Mouse (Mus musculus) thymus, adult 18-20 months (tissue): ENCODE data around the gene Ppp3cb.
"Not testable (repeated sequence)": the region's sequence is repeated elsewhere in the genome, so short reads cannot be mapped to it uniquely, and the experiment has no call there.

ENCODE experiments used
- DNase-seq, 2 experiments: peaks; one replicate each; pipeline ENCODE4 v3.0.0; 2022; ENCODE audit warnings: mixed read lengths in 2 of 2

The Ppp3cb gene

GRCm38 (mm10) chr14:20546415-20546814, at the start of gene Ppp3cb:
TSS of gene Ppp3cb (minus strand) at chr14:20546573.
- DNase-seq: peak; percentile 59 to 74

- DNase-seq: no peak
Observed at GRCm38 (mm10) chr14:20595781-20596180, 49.4 kb upstream of the Ppp3cb start.

DNA sequence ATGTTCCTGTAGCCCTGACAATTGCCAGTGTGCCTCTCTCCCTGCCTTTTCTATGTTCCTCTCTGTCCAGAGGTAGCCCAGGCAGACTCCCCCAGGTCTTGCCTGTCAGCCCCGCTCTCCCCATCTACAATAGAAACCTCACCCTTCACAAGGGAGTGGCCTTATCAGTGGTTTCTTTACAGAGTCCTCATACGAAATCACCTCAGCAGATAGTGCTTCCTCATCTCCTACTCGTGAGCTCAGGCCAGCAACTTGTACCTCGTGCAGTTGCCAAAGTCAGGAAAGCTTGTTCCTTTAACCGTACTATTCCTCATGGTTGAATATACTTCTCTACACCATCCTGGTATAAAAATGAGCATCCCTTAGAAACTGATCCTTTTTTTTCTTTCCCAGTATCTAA, 41.1 kb upstream of the Ppp3cb start:
- DNase-seq: no peak

- no peak for DNase-seq
Observed at GRCm38 (mm10) chr14:20578822-20579407, 32.5 kb upstream of the Ppp3cb start.

GRCm38 (mm10) chr14:20576179-20576578, 29.8 kb upstream of the Ppp3cb start:
- peak; percentile 23 to 38 for DNase-seq

- not testable (repeated sequence) for DNase-seq
Observed at GRCm38 (mm10) chr14:20573196-20573595, 26.8 kb upstream of the Ppp3cb start.

GRCm38 (mm10) chr14:20565256-20566021, 19.1 kb upstream of the Ppp3cb start:
- no peak for DNase-seq

- DNase-seq: no peak
Observed at GRCm38 (mm10) chr14:20564692-20565091, 18.3 kb upstream of the Ppp3cb start.

GRCm38 (mm10) chr14:20561897-20562296, 15.5 kb upstream of the Ppp3cb start:
- no peak for DNase-seq

DNA sequence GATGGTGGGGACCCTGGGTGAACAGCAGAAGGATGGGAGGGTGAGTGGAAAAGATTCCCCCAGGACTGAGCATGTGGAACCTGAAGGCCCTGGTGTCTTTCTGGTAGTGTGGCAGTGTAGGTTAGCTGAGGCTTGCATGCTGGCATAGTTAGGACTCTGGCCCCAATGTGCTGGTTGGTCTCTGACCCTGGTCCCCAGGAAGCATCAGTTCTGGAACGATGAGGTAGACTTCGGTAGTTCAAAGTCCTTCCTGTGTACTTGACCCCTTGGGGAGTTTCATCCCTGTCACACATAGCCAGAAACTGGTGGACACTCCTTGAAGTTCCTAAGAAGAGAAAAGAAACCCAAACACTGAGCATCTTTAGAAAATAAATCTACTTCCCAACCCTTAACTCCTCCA, 3.8 kb upstream of the Ppp3cb start:
- no peak for DNase-seq

DNA sequence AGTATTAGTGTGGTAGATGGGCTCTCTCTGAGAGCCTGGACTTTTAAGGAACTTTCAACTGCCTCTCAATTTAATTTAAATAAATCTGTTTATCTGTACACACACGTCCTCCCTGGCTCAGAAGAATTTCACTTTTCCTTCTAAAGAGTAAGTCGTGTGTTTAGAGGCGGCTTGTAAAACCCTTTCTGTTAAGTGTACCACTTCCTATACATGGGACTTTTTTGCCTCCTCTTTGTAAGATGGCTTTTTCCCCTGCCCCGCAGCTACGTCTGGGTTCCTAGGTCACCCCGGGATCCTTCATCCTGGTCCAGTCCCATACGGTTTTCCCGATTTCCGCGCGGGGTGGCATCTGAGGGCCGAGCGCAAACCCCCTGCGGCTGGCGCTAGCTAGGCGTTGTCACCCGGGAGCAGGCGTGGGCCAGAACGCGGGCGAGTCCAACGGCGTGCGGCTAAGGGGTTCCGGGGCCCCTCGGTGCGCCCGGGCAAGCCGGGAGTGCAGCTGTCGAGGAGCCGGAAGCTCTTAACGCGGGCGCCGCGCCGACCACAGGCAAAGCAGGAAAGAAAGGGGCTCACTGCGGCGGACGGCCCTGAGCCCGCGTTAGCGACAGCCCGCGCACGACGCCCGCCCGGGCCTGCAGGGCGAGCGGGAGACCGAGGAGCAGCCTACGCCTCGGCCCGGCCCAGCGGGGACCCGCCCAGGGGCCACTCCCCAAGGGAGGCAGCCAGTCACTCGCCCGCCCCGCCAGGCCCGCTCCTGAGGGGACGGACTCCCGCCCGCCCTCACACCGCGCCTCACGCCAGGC, 643 bp downstream of the Ppp3cb start:
- peak; percentile 81 to 83 for DNase-seq

GRCm38 (mm10) chr14:20544467-20545411, 1.6 kb downstream of the Ppp3cb start:
- no peak for DNase-seq

- no peak for DNase-seq
Observed at GRCm38 (mm10) chr14:20529643-20530042, 16.7 kb downstream of the Ppp3cb start.

DNA sequence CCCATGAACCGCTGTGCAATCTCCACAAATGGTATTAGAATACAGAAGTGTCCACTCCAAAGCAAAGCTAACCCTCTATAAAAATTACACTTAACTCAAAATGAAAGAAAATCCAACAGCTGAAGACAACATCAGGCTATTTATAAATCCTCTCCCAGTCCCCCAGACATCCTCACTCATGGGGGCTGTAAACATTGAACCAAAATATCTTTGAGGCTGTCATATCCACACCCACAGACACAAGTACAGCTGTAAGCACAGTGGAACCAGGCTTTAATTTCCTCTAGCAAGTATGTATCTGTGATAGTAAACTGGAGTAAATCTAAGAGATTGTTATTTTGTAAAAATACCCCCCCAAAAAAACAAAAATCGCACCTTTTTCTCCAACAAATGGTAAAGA, 26.2 kb downstream of the Ppp3cb start:
- no peak for DNase-seq

DNA sequence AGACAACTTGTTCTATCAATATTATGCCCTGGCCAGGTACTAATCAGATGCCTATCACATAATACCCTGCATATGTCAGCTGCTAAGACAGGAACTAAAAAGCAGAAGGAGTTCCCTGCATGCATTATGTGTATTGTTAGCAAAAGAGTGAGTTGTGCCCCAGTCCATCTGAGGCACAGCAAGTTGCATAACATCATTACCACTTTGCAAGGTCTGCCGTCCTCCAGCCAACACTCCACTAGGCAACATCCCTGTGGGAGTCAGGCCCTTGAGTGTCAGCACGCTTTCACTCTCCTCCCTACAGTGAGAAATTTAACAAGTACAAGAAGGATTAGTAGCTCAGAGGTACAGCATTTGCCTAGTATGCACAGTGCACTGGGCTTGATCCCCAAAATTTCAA, 37.9 kb downstream of the Ppp3cb start:
- DNase-seq: no peak

DNA sequence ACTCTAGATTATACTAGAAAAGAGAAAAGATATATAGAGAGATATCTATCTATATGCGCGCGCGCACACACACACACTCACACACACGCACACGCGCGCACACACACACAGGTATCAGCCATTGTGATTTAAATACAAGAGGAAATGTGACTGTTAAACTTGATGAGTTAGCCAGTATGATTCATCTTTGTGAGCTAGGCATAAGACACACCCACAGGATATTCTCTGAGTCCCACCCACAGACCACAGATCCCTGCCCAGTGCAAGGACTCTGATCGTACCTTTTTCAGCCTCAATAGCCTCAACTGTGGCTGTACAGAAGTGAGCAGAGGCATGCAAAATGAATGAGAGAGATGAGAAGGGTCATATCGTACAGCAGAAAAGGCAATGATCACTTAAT, 43.4 kb downstream of the Ppp3cb start:
- DNase-seq: no peak

GRCm38 (mm10) chr14:20499982-20500381, 46.4 kb downstream of the Ppp3cb start:
- DNase-seq: no peak

DNA sequence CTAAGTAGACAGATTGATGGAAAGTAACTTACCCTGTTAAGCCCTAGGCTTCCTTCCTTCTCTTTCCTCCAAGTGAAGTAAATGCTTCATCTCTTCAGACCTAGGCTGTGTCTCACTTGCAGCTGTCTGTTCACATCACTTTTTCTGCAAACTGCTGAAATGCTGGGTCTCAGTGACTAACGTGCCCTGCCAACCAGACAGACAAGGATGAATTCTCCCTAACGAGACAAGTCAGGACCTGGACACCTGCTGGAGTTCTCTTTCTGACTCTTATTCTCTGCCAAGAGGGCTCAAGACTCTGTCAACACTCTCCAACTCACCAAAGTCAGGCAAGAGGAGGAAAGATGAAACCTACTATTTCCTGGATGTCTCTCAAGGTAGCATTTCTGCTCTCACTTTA, 49.8 kb downstream of the Ppp3cb start, which contains the start of gene Mss51:
Mss51 (minus strand) TSS at position 299 of the 400 bp plus-strand sequence.
- no peak for DNase-seq

GRCm38 (mm10) chr14:20486031-20486430, 60.3 kb downstream of the Ppp3cb start:
- DNase-seq: no peak

GRCm38 (mm10) chr14:20482051-20482751, 64.2 kb downstream of the Ppp3cb start:
- DNase-seq: no peak

- DNase-seq: peak; percentile 7 to 12
Observed at GRCm38 (mm10) chr14:20481211-20481610, 65.2 kb downstream of the Ppp3cb start.

- no peak for DNase-seq
Observed at GRCm38 (mm10) chr14:20480195-20480579, 66.2 kb downstream of the Ppp3cb start.
